Mouse (Mus musculus) forebrain, embryonic 13.5 days (tissue): Measurements from ENCODE around the gene Ddx42. TPM values are rescaled to one million over a fixed set of nuclear protein-coding genes. Genes with fewer than 3 reads are reported as not detected.

ENCODE experiments used
- ATAC-seq: fragments of 200-750 bp; cut with Nextera tagmentation; 2 replicates; pipeline ENCODE4 v1.8.0; 2017
- H3K27ac ChIP-seq: fragments of 300-500 bp; sonication (generic); 2 replicates; pipeline ENCODE4 v1.5.1; 2015; ENCODE audit warnings: inconsistent platforms, mild to moderate bottlenecking, moderate library complexity
- H3K27me3 ChIP-seq: fragments of 300-500 bp; sonication (generic); 2 replicates; pipeline ENCODE4 v1.6.1; 2015; ENCODE audit warnings: mild to moderate bottlenecking, inconsistent platforms
- H3K36me3 ChIP-seq: fragments of 300-500 bp; sonication (generic); 2 replicates; pipeline ENCODE4 v1.6.1; 2015; ENCODE audit warnings: mild to moderate bottlenecking, inconsistent platforms; ENCODE audit not compliant: poor library complexity, severe bottlenecking
- H3K4me1 ChIP-seq: fragments of 300-500 bp; sonication (generic); 2 replicates; pipeline ENCODE4 v1.6.1; 2015; ENCODE audit warnings: inconsistent platforms
- H3K4me2 ChIP-seq: fragments of 300-500 bp; sonication (generic); 2 replicates; pipeline ENCODE4 v1.6.1; 2015; ENCODE audit warnings: inconsistent platforms, mild to moderate bottlenecking, moderate library complexity
- H3K4me3 ChIP-seq: fragments of 300-500 bp; sonication (generic); 2 replicates; pipeline ENCODE4 v1.5.1; 2015; ENCODE audit warnings: mild to moderate bottlenecking, inconsistent platforms
- H3K9ac ChIP-seq: fragments of 300-500 bp; sonication (generic); 2 replicates; pipeline ENCODE4 v1.6.1; 2015; ENCODE audit warnings: mild to moderate bottlenecking, inconsistent platforms
- H3K9me3 ChIP-seq: fragments of 300-500 bp; sonication (generic); replicated peaks from 2 replicates; pipeline ENCODE4 v1.6.1; 2016; ENCODE audit warnings: inconsistent platforms
- WGBS: fragments of 180-500 bp; shearing (Covaris S2); methylation state at CpG from one replicate; pipeline ENCODE4 v1.1.7; 2015; 5-methylcytosine and 5-hydroxymethylcytosine counted together
- polyA plus RNA-seq: library from polyadenylated mRNA; unstranded; fragments of >200 nt; fragmentation: Nextera tagmentation; extraction: Ambion mirVana; gene quantifications from 2 replicates; pipeline ENCODE4 v1.2.1, GENCODE M21; 2015

Ddx42 gene
- polyA plus RNA-seq, 1 experiment from 2014 or later = 93.0 TPM

- 89% methylated on average over 5 of the region's 5 CpGs for WGBS
- H3K9me3 ChIP-seq = no peaks in the 10 kb centered on the region
- H3K4me2 ChIP-seq = no peak overlapping the region
- no peaks in the 10 kb centered on the region for H3K27me3 ChIP-seq
- no peak for ATAC-seq
- no peaks in the 10 kb centered on the region for H3K36me3 ChIP-seq
- no peak overlapping the region for H3K27ac ChIP-seq
- no peak overlapping the region for H3K4me3 ChIP-seq
- H3K4me1 ChIP-seq = peaks cover 9% of the 10 kb centered on the region
- no peak overlapping the region for H3K9ac ChIP-seq
Observed at GRCm38 (mm10) chr11:106290376-106290775, 73.7 kb downstream of the Ddx42 start.

GRCm38 (mm10) chr11:106291861-106292260 is 75.1 kb downstream of the Ddx42 start:
- no peak for ATAC-seq
- H3K36me3 ChIP-seq = no peaks in the 10 kb centered on the region

More at GRCm38 (mm10) chr11:106291861-106292260, 75.1 kb downstream of the Ddx42 start:
- H3K9me3 ChIP-seq = no peaks in the 10 kb centered on the region
- no peak overlapping the region for H3K9ac ChIP-seq
- no peak overlapping the region for H3K4me2 ChIP-seq
- no peak overlapping the region for H3K27ac ChIP-seq
- H3K4me1 ChIP-seq = peaks cover 6% of the 10 kb centered on the region
- no peaks in the 10 kb centered on the region for H3K27me3 ChIP-seq
- 83% methylated on average over 2 of the region's 2 CpGs for WGBS
- no peak overlapping the region for H3K4me3 ChIP-seq

Other genes with a start within 250 kb of the Ddx42 start
- 0.57 and 0.97 TPM in 2 replicates for gene Ace, start 249.0 kb upstream of the Ddx42 start, polyA plus RNA-seq
- gene Ace3, start 222.3 kb upstream of the Ddx42 start, polyA plus RNA-seq = not detected in 2 replicates
- gene Kcnh6, start 208.8 kb upstream of the Ddx42 start, polyA plus RNA-seq = 0.40 and 0.54 TPM in 2 replicates
- gene Dcaf7, start 180.1 kb upstream of the Ddx42 start, polyA plus RNA-seq = 82.1 and 99.4 TPM in 2 replicates
- 8.9 and 9.6 TPM in 2 replicates for gene Taco1, start 150.9 kb upstream of the Ddx42 start, polyA plus RNA-seq
- 9.5 and 11.9 TPM in 2 replicates for gene Map3k3, start 132.3 kb upstream of the Ddx42 start, polyA plus RNA-seq
- gene Gm10840, start 56.1 kb upstream of the Ddx42 start, polyA plus RNA-seq = not detected in 2 replicates
- gene Limd2, start 56.1 kb upstream of the Ddx42 start, polyA plus RNA-seq = 253 and 279 TPM in 2 replicates
- gene Strada, start 14.8 kb upstream of the Ddx42 start, polyA plus RNA-seq = 33.4 and 33.5 TPM in 2 replicates
- 78.6 and 83.9 TPM in 2 replicates for gene Ccdc47, start 582 bp upstream of the Ddx42 start, polyA plus RNA-seq
- 46.4 and 52.7 TPM in 2 replicates for gene Ftsj3, start 39.2 kb downstream of the Ddx42 start, polyA plus RNA-seq
- 322 and 348 TPM in 2 replicates for gene Psmc5, start 39.2 kb downstream of the Ddx42 start, polyA plus RNA-seq
- 14.2 and 14.3 TPM in 2 replicates for gene Smarcd2, start 56.0 kb downstream of the Ddx42 start, polyA plus RNA-seq
- 0.10 and 0.14 TPM in 2 replicates for gene Tcam1, start 59.7 kb downstream of the Ddx42 start, polyA plus RNA-seq
- gene Gh, start 84.9 kb downstream of the Ddx42 start, polyA plus RNA-seq = not detected in 2 replicates
- gene Cd79b, start 97.8 kb downstream of the Ddx42 start, polyA plus RNA-seq = 0.27 and 0.49 TPM in 2 replicates
- gene Scn4a, start 136.4 kb downstream of the Ddx42 start, polyA plus RNA-seq = 0.04 TPM in 1 of 2 replicates, not detected in the other
- gene Prr29, start 148.5 kb downstream of the Ddx42 start, polyA plus RNA-seq = not detected in 2 replicates
- 10.3 and 11.6 TPM in 2 replicates for gene Icam2, start 171.1 kb downstream of the Ddx42 start, polyA plus RNA-seq